Mouse (Mus musculus): Measurements from ENCODE around the gene Haus5. TPM values are rescaled to one million over a fixed set of nuclear protein-coding genes. Genes with fewer than 3 reads are reported as not detected.

Gene Haus5
- polyA plus RNA-seq, 1 experiment from 2014 or later, result 79.8 TPM

- no peaks in the 10 kb centered on the region for H3K27me3 ChIP-seq (ENCODE audit: low read depth, poor library complexity, severe bottlenecking)
- H3K9me3 ChIP-seq (replicated peaks), result no peaks in the 10 kb centered on the region
- WGBS, result 62% methylated on average over 5 of the region's 5 CpGs
- H3K4me3 ChIP-seq, result no peak overlapping the region
- H3K27ac ChIP-seq (replicated peaks), result no peak overlapping the region
- H3K4me1 ChIP-seq, result no peaks in the 10 kb centered on the region
- DNase-seq (ENCODE audit: low spot score), result no peak
- H3K36me3 ChIP-seq, result peaks cover 52% of the 10 kb centered on the region
These were observed 49.6 kb downstream of the Haus5 start for GRCm38 (mm10) chr7:30615049-30615760.

- H3K4me1 ChIP-seq, result no peaks in the 10 kb centered on the region
- 78% methylated on average over 2 of the region's 2 CpGs for WGBS
- H3K9me3 ChIP-seq (replicated peaks), result no peaks in the 10 kb centered on the region
- no peaks in the 10 kb centered on the region for H3K27me3 ChIP-seq (ENCODE audit: low read depth, poor library complexity, severe bottlenecking)
- no peak for DNase-seq (ENCODE audit: low spot score)
- H3K27ac ChIP-seq (replicated peaks), result no peak overlapping the region
- peaks cover 46% of the 10 kb centered on the region for H3K36me3 ChIP-seq
- H3K4me3 ChIP-seq, result no peak overlapping the region
These were observed 50.3 kb downstream of the Haus5 start for GRCm38 (mm10) chr7:30614454-30614853.

GRCm38 (mm10) chr7:30613529-30614112, 51.2 kb downstream of the Haus5 start:
- Histone ChIP-seq H3K36me3 (peaks cover 38% of the 10 kb centered on the region), H3K9me3 (replicated peaks) (no peaks in the 10 kb centered on the region), H3K4me1 (0 out of 2 replicates have a peak, but pooled peaks cover 2% of the 10 kb centered on the region), H3K27ac (replicated peaks) (no peak overlapping the region), H3K4me3 (no peak overlapping the region), H3K27me3 (ENCODE audit: low read depth, poor library complexity, severe bottlenecking) (no peaks in the 10 kb centered on the region)
- DNase-seq (ENCODE audit: low spot score), result peak; percentile 65
- 27% methylated on average over 14 of the region's 14 CpGs for WGBS

- no peaks in the 10 kb centered on the region for H3K9me3 ChIP-seq (replicated peaks)
- peaks cover 30% of the 10 kb centered on the region for H3K36me3 ChIP-seq
- no peak within 1 kb of the TSS for H3K4me3 ChIP-seq
- no peak for DNase-seq (ENCODE audit: low spot score)
- H3K4me1 ChIP-seq, result 0 out of 2 replicates have a peak, but pooled peaks cover 8% of the 10 kb centered on the region
- H3K27ac ChIP-seq (replicated peaks), result no peak within 1 kb of the TSS
- WGBS, result 79% methylated on average over 8 of the region's 8 CpGs
- no peaks in the 10 kb centered on the region for H3K27me3 ChIP-seq (ENCODE audit: low read depth, poor library complexity, severe bottlenecking)
These were observed 52.0 kb downstream of the Haus5 start, which contains the start of gene Upk1a for GRCm38 (mm10) chr7:30612654-30613402. TSS of gene Upk1a (minus strand) at chr7:30612847.

GRCm38 (mm10) chr7:30610043-30610442, 54.8 kb downstream of the Haus5 start:
- WGBS, result 72% methylated on average over 7 of the region's 7 CpGs
- Histone ChIP-seq H3K27me3 (ENCODE audit: low read depth, poor library complexity, severe bottlenecking) (no peaks in the 10 kb centered on the region), H3K36me3 (peaks cover 2% of the 10 kb centered on the region), H3K9me3 (replicated peaks) (no peaks in the 10 kb centered on the region), H3K4me3 (no peak overlapping the region), H3K27ac (replicated peaks) (no peak overlapping the region), H3K4me1 (0 out of 2 replicates have a peak, but pooled peaks cover 8% of the 10 kb centered on the region)
- DNase-seq (ENCODE audit: low spot score), result no peak

- Histone ChIP-seq H3K4me1 (0 out of 2 replicates have a peak, but pooled peaks cover 8% of the 10 kb centered on the region), H3K36me3 (no peaks in the 10 kb centered on the region), H3K4me3 (no peak overlapping the region), H3K27me3 (ENCODE audit: low read depth, poor library complexity, severe bottlenecking) (no peaks in the 10 kb centered on the region), H3K27ac (replicated peaks) (no peak overlapping the region), H3K9me3 (replicated peaks) (no peaks in the 10 kb centered on the region)
- WGBS, result 52% methylated on average over 14 of the region's 16 CpGs
- no peak for DNase-seq (ENCODE audit: low spot score)
These were observed 56.3 kb downstream of the Haus5 start for GRCm38 (mm10) chr7:30608476-30608875.

GRCm38 (mm10) chr7:30607706-30608309, 57.0 kb downstream of the Haus5 start:
- peak; percentile 69 for DNase-seq (ENCODE audit: low spot score)
- Histone ChIP-seq H3K36me3 (no peaks in the 10 kb centered on the region), H3K4me3 (no peak overlapping the region), H3K4me1 (0 out of 2 replicates have a peak, but pooled peaks cover 8% of the 10 kb centered on the region), H3K27me3 (ENCODE audit: low read depth, poor library complexity, severe bottlenecking) (no peaks in the 10 kb centered on the region), H3K9me3 (replicated peaks) (no peaks in the 10 kb centered on the region), H3K27ac (replicated peaks) (no peak overlapping the region)
- WGBS, result 31% methylated on average over 8 of the region's 8 CpGs

GRCm38 (mm10) chr7:30604944-30605343, 59.9 kb downstream of the Haus5 start:
- Histone ChIP-seq H3K4me3 (no peak overlapping the region), H3K36me3 (no peaks in the 10 kb centered on the region), H3K27me3 (ENCODE audit: low read depth, poor library complexity, severe bottlenecking) (no peaks in the 10 kb centered on the region), H3K9me3 (replicated peaks) (no peaks in the 10 kb centered on the region), H3K4me1 (peaks cover 11% of the 10 kb centered on the region), H3K27ac (replicated peaks) (no peak overlapping the region)
- DNase-seq (ENCODE audit: low spot score), result no peak
- WGBS, result 86% methylated on average over 8 of the region's 8 CpGs

- no peaks in the 10 kb centered on the region for H3K27me3 ChIP-seq (ENCODE audit: low read depth, poor library complexity, severe bottlenecking)
- WGBS, result 69% methylated on average over 8 of the region's 8 CpGs
- H3K27ac ChIP-seq (replicated peaks), result no peak overlapping the region
- H3K9me3 ChIP-seq (replicated peaks), result no peaks in the 10 kb centered on the region
- peaks cover 17% of the 10 kb centered on the region for H3K4me1 ChIP-seq
- H3K4me3 ChIP-seq, result no peak overlapping the region
- DNase-seq (ENCODE audit: low spot score), result no peak
- no peaks in the 10 kb centered on the region for H3K36me3 ChIP-seq
These were observed 60.4 kb downstream of the Haus5 start for GRCm38 (mm10) chr7:30604424-30604823.

Other genes with a start within 250 kb of the Haus5 start
- 0.35 TPM in 1 of 2 replicates, not detected in the other for gene Hcst, start 245.1 kb downstream of the Haus5 start, polyA plus RNA-seq (2016; fragmentation: Nextera tagmentation; extraction: Ambion mirVana)
- 1.4 and 1.5 TPM in 2 replicates for gene Nfkbid, start 243.3 kb downstream of the Haus5 start, polyA plus RNA-seq (2016; fragmentation: Nextera tagmentation; extraction: Ambion mirVana)
- 69.6 and 124 TPM in 2 replicates for gene Aplp1, start 219.5 kb downstream of the Haus5 start, polyA plus RNA-seq (2016; fragmentation: Nextera tagmentation; extraction: Ambion mirVana)
- 1.7 and 1.9 TPM in 2 replicates for gene Kirrel2, start 207.3 kb downstream of the Haus5 start, polyA plus RNA-seq (2016; fragmentation: Nextera tagmentation; extraction: Ambion mirVana)
- 0.16 and 0.23 TPM in 2 replicates for gene Nphs1, start 206.7 kb downstream of the Haus5 start, polyA plus RNA-seq (2016; fragmentation: Nextera tagmentation; extraction: Ambion mirVana)
- not detected in 2 replicates for gene Prodh2, start 171.4 kb downstream of the Haus5 start, polyA plus RNA-seq (2016; fragmentation: Nextera tagmentation; extraction: Ambion mirVana)
- gene Arhgap33, start 129.9 kb downstream of the Haus5 start, polyA plus RNA-seq (2016; fragmentation: Nextera tagmentation; extraction: Ambion mirVana), result 36.6 and 62.0 TPM in 2 replicates
- gene Hspb6, start 112.8 kb downstream of the Haus5 start, polyA plus RNA-seq (2016; fragmentation: Nextera tagmentation; extraction: Ambion mirVana), result 6.1 and 6.2 TPM in 2 replicates
- gene Proser3, start 112.7 kb downstream of the Haus5 start, polyA plus RNA-seq (2016; fragmentation: Nextera tagmentation; extraction: Ambion mirVana), result 13.4 and 17.1 TPM in 2 replicates
- 45.9 and 46.7 TPM in 2 replicates for gene Lin37, start 105.2 kb downstream of the Haus5 start, polyA plus RNA-seq (2016; fragmentation: Nextera tagmentation; extraction: Ambion mirVana)
- 93.2 and 99.5 TPM in 2 replicates for gene U2af1l4, start 101.7 kb downstream of the Haus5 start, polyA plus RNA-seq (2016; fragmentation: Nextera tagmentation; extraction: Ambion mirVana)
- gene Gm49396, start 101.7 kb downstream of the Haus5 start, polyA plus RNA-seq (2016; fragmentation: Nextera tagmentation; extraction: Ambion mirVana), result 17.0 and 19.6 TPM in 2 replicates
- gene Psenen, start 101.4 kb downstream of the Haus5 start, polyA plus RNA-seq (2016; fragmentation: Nextera tagmentation; extraction: Ambion mirVana), result 131 and 133 TPM in 2 replicates
- gene Igflr1, start 99.6 kb downstream of the Haus5 start, polyA plus RNA-seq (2016; fragmentation: Nextera tagmentation; extraction: Ambion mirVana), result 4.4 and 7.2 TPM in 2 replicates
- 7.4 and 10.6 TPM in 2 replicates for gene Kmt2b, start 76.3 kb downstream of the Haus5 start, polyA plus RNA-seq (2016; fragmentation: Nextera tagmentation; extraction: Ambion mirVana)
- gene Zbtb32, start 66.1 kb downstream of the Haus5 start, polyA plus RNA-seq (2016; fragmentation: Nextera tagmentation; extraction: Ambion mirVana), result 0.26 and 0.61 TPM in 2 replicates
- 0.44 and 0.79 TPM in 2 replicates for gene Upk1a, start 52.1 kb downstream of the Haus5 start, polyA plus RNA-seq (2016; fragmentation: Nextera tagmentation; extraction: Ambion mirVana)
- gene Cox6b1, start 38.8 kb downstream of the Haus5 start, polyA plus RNA-seq (2016; fragmentation: Nextera tagmentation; extraction: Ambion mirVana), result 779 and 792 TPM in 2 replicates
- gene Etv2, start 29.1 kb downstream of the Haus5 start, polyA plus RNA-seq (2016; fragmentation: Nextera tagmentation; extraction: Ambion mirVana), result not detected in 2 replicates
- gene Rbm42, start 14.7 kb downstream of the Haus5 start, polyA plus RNA-seq (2016; fragmentation: Nextera tagmentation; extraction: Ambion mirVana), result 140 and 145 TPM in 2 replicates
- gene Pmis2, start 6.6 kb upstream of the Haus5 start, polyA plus RNA-seq (2016; fragmentation: Nextera tagmentation; extraction: Ambion mirVana), result not detected in 2 replicates
- gene 2200002J24Rik, start 33.9 kb upstream of the Haus5 start, polyA plus RNA-seq (2016; fragmentation: Nextera tagmentation; extraction: Ambion mirVana), result not detected in 2 replicates
- 0.89 and 1.1 TPM in 2 replicates for gene Atp4a, start 47.2 kb upstream of the Haus5 start, polyA plus RNA-seq (2016; fragmentation: Nextera tagmentation; extraction: Ambion mirVana)
- 155 and 164 TPM in 2 replicates for gene Tmem147, start 64.5 kb upstream of the Haus5 start, polyA plus RNA-seq (2016; fragmentation: Nextera tagmentation; extraction: Ambion mirVana)
- gene Gapdhs, start 78.7 kb upstream of the Haus5 start, polyA plus RNA-seq (2016; fragmentation: Nextera tagmentation; extraction: Ambion mirVana), result 0.33 and 0.40 TPM in 2 replicates
- 0.51 and 0.65 TPM in 2 replicates for gene Sbsn, start 86.5 kb upstream of the Haus5 start, polyA plus RNA-seq (2016; fragmentation: Nextera tagmentation; extraction: Ambion mirVana)
- not detected in 2 replicates for gene Dmkn, start 98.8 kb upstream of the Haus5 start, polyA plus RNA-seq (2016; fragmentation: Nextera tagmentation; extraction: Ambion mirVana)
- not detected in 2 replicates for gene Krtdap, start 122.9 kb upstream of the Haus5 start, polyA plus RNA-seq (2016; fragmentation: Nextera tagmentation; extraction: Ambion mirVana)
- gene Ffar2, start 158.8 kb upstream of the Haus5 start, polyA plus RNA-seq (2016; fragmentation: Nextera tagmentation; extraction: Ambion mirVana), result not detected in 2 replicates
- gene Ffar3, start 191.2 kb upstream of the Haus5 start, polyA plus RNA-seq (2016; fragmentation: Nextera tagmentation; extraction: Ambion mirVana), result not detected in 2 replicates
- not detected in 2 replicates for gene Ffar1, start 196.6 kb upstream of the Haus5 start, polyA plus RNA-seq (2016; fragmentation: Nextera tagmentation; extraction: Ambion mirVana)
- 0.02 TPM in 1 of 2 replicates, not detected in the other for gene Cd22, start 215.3 kb upstream of the Haus5 start, polyA plus RNA-seq (2016; fragmentation: Nextera tagmentation; extraction: Ambion mirVana)
- gene Mag, start 249.9 kb upstream of the Haus5 start, polyA plus RNA-seq (2016; fragmentation: Nextera tagmentation; extraction: Ambion mirVana), result 0.22 and 0.52 TPM in 2 replicates